Mouse (Mus musculus): ENCODE results near the gene Msi2.

Msi2 gene

GRCm38 (mm10) chr11:88585880-88586279 lies 132.4 kb downstream of the Msi2 start:
- no peak for DNase-seq

GRCm38 (mm10) chr11:88585171-88585632 lies 133.1 kb downstream of the Msi2 start:
- DNase-seq: no peak

GRCm38 (mm10) chr11:88583866-88584265 lies 134.4 kb downstream of the Msi2 start:
- no peak for DNase-seq

GRCm38 (mm10) chr11:88583259-88583833 lies 135.0 kb downstream of the Msi2 start:
- DNase-seq: no peak

GRCm38 (mm10) chr11:88582781-88583180 lies 135.5 kb downstream of the Msi2 start:
- DNase-seq: no peak

- no peak for DNase-seq
These were observed 136.1 kb downstream of the Msi2 start for GRCm38 (mm10) chr11:88582021-88582707.

- no peak for DNase-seq
These were observed 136.9 kb downstream of the Msi2 start for GRCm38 (mm10) chr11:88581375-88581774.

GRCm38 (mm10) chr11:88578700-88579099 lies 139.6 kb downstream of the Msi2 start:
- no peak for DNase-seq

GRCm38 (mm10) chr11:88577076-88577475 lies 141.2 kb downstream of the Msi2 start:
- DNase-seq: no peak

GRCm38 (mm10) chr11:88576233-88576998 lies 141.9 kb downstream of the Msi2 start:
- peak; percentile 57 to 63 for DNase-seq

GRCm38 (mm10) chr11:88574575-88575360 lies 143.5 kb downstream of the Msi2 start:
- no peak for DNase-seq

- no peak for DNase-seq
These were observed 145.3 kb downstream of the Msi2 start for GRCm38 (mm10) chr11:88573013-88573412.

- DNase-seq: no peak
These were observed 145.9 kb downstream of the Msi2 start for GRCm38 (mm10) chr11:88572461-88572860.

- no peak for DNase-seq
These were observed 147.6 kb downstream of the Msi2 start for GRCm38 (mm10) chr11:88570715-88571202.

- DNase-seq: no peak
These were observed 151.4 kb downstream of the Msi2 start for GRCm38 (mm10) chr11:88566613-88567606.

GRCm38 (mm10) chr11:88564810-88565209 lies 153.5 kb downstream of the Msi2 start:
- DNase-seq: no peak

GRCm38 (mm10) chr11:88564363-88564762 lies 153.9 kb downstream of the Msi2 start:
- DNase-seq: no peak

GRCm38 (mm10) chr11:88561191-88561590 lies 157.1 kb downstream of the Msi2 start:
- no peak for DNase-seq

GRCm38 (mm10) chr11:88560634-88561033 lies 157.7 kb downstream of the Msi2 start:
- no peak for DNase-seq

GRCm38 (mm10) chr11:88559365-88559970 lies 158.8 kb downstream of the Msi2 start:
- DNase-seq: peak in 1 of 2 experiments; percentile 37

GRCm38 (mm10) chr11:88558731-88559130 lies 159.6 kb downstream of the Msi2 start:
- DNase-seq: no peak
